Mouse (Mus musculus) hindbrain, embryonic 11.5 days (tissue): ENCODE data around the gene Polg2. TPM values are rescaled to one million over a fixed set of nuclear protein-coding genes. Genes with fewer than 3 reads are reported as not detected.
"Not testable (repeated sequence)": the region's sequence is repeated elsewhere in the genome, so short reads cannot be mapped to it uniquely, and the experiment has no call there.

Source experiments
- ATAC-seq: fragments of 200-750 bp; cut with Nextera tagmentation; 2 replicates; pipeline ENCODE4 v1.8.0; 2017; ENCODE audit warnings: mild to moderate bottlenecking, moderate TSS enrichment, moderate library complexity; ENCODE audit not compliant: low FRiP score
- DNase-seq: peaks from one replicate; pipeline ENCODE4 v3.0.0-alpha.2; 2015; ENCODE audit warnings: low spot score
- H3K27ac ChIP-seq: fragments of 300-500 bp; sonication (generic); 2 replicates; pipeline ENCODE4 v1.5.1; 2014; ENCODE audit warnings: mild to moderate bottlenecking, low read depth, low read length
- H3K27me3 ChIP-seq: fragments of 300-500 bp; sonication (generic); 2 replicates; pipeline ENCODE4 v1.6.1; 2014; ENCODE audit warnings: mild to moderate bottlenecking, low read length, moderate library complexity, mixed read lengths; ENCODE audit not compliant: control insufficient read depth, insufficient read depth
- H3K36me3 ChIP-seq: fragments of 300-500 bp; sonication (generic); 2 replicates; pipeline ENCODE4 v1.6.1; 2014; ENCODE audit warnings: mild to moderate bottlenecking, low read length, moderate library complexity, mixed read lengths; ENCODE audit not compliant: control insufficient read depth, insufficient read depth
- H3K4me1 ChIP-seq: fragments of 300-500 bp; sonication (generic); replicated peaks from 2 replicates; pipeline ENCODE4 v1.6.1; 2014; ENCODE audit warnings: low read length, mixed read lengths; ENCODE audit not compliant: control insufficient read depth, insufficient read depth
- H3K4me2 ChIP-seq: fragments of 300-500 bp; sonication (generic); replicated peaks from 2 replicates; pipeline ENCODE4 v1.6.1; 2014; ENCODE audit warnings: mild to moderate bottlenecking, low read depth, low read length
- H3K4me3 ChIP-seq: fragments of 300-500 bp; sonication (generic); 2 replicates; pipeline ENCODE4 v1.5.1; 2014; ENCODE audit warnings: low read depth, low read length
- H3K9ac ChIP-seq: fragments of 300-500 bp; sonication (generic); 2 replicates; pipeline ENCODE4 v1.6.1; 2014; ENCODE audit warnings: low read depth, low read length
- H3K9me3 ChIP-seq: fragments of 300-500 bp; sonication (generic); 2 replicates; pipeline ENCODE4 v1.6.1; 2016; ENCODE audit warnings: low read length; ENCODE audit not compliant: control insufficient read depth
- WGBS: fragments of 180-500 bp; shearing (Covaris S2); extraction: QIAGEN DNeasy Blood & Tissue Kit; methylation state at CpG from one replicate; pipeline ENCODE4 v1.1.7; 2014; 5-methylcytosine and 5-hydroxymethylcytosine counted together
- polyA plus RNA-seq: library from polyadenylated mRNA; unstranded; fragments of >200 nt; fragmentation: Nextera tagmentation; extraction: Ambion mirVana; gene quantifications from 2 replicates; pipeline ENCODE4 v1.2.1, GENCODE M21; 2014

The Polg2 gene
- polyA plus RNA-seq, 1 experiment from 2014 or later = 11.0 TPM

DNA sequence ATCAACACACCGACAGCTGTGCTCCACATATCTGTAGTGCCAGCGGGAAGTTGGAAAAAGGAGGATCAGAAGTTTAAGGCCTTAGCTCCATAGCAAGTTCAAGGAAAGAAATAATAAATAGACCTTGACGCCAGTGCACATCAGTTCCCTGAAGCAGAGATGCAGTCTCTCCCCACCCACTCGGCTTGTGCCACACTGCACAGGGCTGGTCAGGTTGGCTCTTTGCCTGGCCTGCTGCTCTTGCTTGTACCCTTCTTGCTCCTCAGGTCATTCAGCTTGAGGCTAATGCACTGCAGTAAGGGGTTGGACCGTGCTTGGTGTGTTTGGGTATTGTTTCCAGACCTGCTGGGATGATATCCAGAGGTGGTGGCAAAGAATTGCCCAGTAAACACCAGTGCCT lies 18.8 kb downstream of the Polg2 start:
- DNase-seq (no peak), ATAC-seq (no peak)
- Histone ChIP-seq H3K4me2 (no peak overlapping the region), H3K4me3 (no peak overlapping the region), H3K4me1 (no peaks in the 10 kb centered on the region), H3K27me3 (no peaks in the 10 kb centered on the region), H3K9me3 (no peaks in the 10 kb centered on the region), H3K27ac (no peak overlapping the region), H3K36me3 (no peaks in the 10 kb centered on the region), H3K9ac (no peak overlapping the region)
- 97% methylated on average over 5 of the region's 5 CpGs for WGBS

- DNase-seq = no peak
- WGBS = 93% methylated on average over 3 of the region's 3 CpGs
- H3K27me3 ChIP-seq = no peaks in the 10 kb centered on the region
- no peak overlapping the region for H3K4me3 ChIP-seq
- H3K4me1 ChIP-seq = no peaks in the 10 kb centered on the region
- H3K4me2 ChIP-seq = no peak overlapping the region
- H3K9me3 ChIP-seq = no peaks in the 10 kb centered on the region
- H3K9ac ChIP-seq = no peak overlapping the region
- ATAC-seq = no peak
- no peak overlapping the region for H3K27ac ChIP-seq
- H3K36me3 ChIP-seq = no peaks in the 10 kb centered on the region
These were observed 20.3 kb downstream of the Polg2 start for GRCm38 (mm10) chr11:106759028-106759427.

GRCm38 (mm10) chr11:106755583-106755982 lies 23.8 kb downstream of the Polg2 start:
- no peaks in the 10 kb centered on the region for H3K27me3 ChIP-seq
- no peak for ATAC-seq
- H3K4me2 ChIP-seq = no peak overlapping the region
- H3K4me3 ChIP-seq = no peak overlapping the region
- no peak overlapping the region for H3K9ac ChIP-seq
- no peaks in the 10 kb centered on the region for H3K36me3 ChIP-seq
- H3K9me3 ChIP-seq = no peaks in the 10 kb centered on the region
- DNase-seq = no peak
- 68% methylated on average over 5 of the region's 5 CpGs for whole genome bisulfite sequencing
- H3K27ac ChIP-seq = no peak overlapping the region
- H3K4me1 ChIP-seq = no peaks in the 10 kb centered on the region

DNA sequence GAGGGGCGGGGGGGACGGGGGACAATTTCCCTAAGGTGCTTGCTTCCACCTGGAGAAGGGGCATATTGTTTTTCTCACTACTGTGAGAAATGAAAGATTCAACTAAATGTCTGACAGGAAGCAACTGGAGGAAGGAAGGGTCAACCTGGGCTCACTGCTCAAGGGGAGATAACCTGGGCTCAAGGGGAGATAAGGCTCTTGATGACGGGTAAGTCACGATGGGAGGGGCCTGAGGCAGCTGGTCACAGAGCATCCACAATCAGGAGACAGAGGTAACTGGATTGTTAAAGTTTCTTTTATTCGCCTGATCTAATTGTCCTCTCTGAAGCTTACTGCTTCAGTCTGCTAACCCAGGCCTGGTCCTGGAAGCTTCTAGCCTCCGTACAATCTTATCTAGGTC lies 26.0 kb downstream of the Polg2 start:
- DNase-seq = no peak
- no peaks in the 10 kb centered on the region for H3K36me3 ChIP-seq
- no peaks in the 10 kb centered on the region for H3K4me1 ChIP-seq
- WGBS = 86% methylated on average over 6 of the region's 6 CpGs
- H3K9ac ChIP-seq = no peak overlapping the region
- H3K4me3 ChIP-seq = no peak overlapping the region
- H3K9me3 ChIP-seq = no peaks in the 10 kb centered on the region
- H3K27me3 ChIP-seq = no peaks in the 10 kb centered on the region
- H3K4me2 ChIP-seq = no peak overlapping the region
- H3K27ac ChIP-seq = no peak overlapping the region
- no peak for ATAC-seq

GRCm38 (mm10) chr11:106752103-106752502 lies 27.2 kb downstream of the Polg2 start:
- no peak overlapping the region for H3K4me2 ChIP-seq
- no peaks in the 10 kb centered on the region for H3K27me3 ChIP-seq
- no peak for ATAC-seq
- no peak overlapping the region for H3K27ac ChIP-seq
- no peak overlapping the region for H3K4me3 ChIP-seq
- H3K4me1 ChIP-seq = no peaks in the 10 kb centered on the region
- DNase-seq = no peak
- H3K9ac ChIP-seq = no peak overlapping the region
- H3K9me3 ChIP-seq = no peaks in the 10 kb centered on the region
- H3K36me3 ChIP-seq = no peaks in the 10 kb centered on the region
- 92% methylated on average over 7 of the region's 7 CpGs for WGBS

DNA sequence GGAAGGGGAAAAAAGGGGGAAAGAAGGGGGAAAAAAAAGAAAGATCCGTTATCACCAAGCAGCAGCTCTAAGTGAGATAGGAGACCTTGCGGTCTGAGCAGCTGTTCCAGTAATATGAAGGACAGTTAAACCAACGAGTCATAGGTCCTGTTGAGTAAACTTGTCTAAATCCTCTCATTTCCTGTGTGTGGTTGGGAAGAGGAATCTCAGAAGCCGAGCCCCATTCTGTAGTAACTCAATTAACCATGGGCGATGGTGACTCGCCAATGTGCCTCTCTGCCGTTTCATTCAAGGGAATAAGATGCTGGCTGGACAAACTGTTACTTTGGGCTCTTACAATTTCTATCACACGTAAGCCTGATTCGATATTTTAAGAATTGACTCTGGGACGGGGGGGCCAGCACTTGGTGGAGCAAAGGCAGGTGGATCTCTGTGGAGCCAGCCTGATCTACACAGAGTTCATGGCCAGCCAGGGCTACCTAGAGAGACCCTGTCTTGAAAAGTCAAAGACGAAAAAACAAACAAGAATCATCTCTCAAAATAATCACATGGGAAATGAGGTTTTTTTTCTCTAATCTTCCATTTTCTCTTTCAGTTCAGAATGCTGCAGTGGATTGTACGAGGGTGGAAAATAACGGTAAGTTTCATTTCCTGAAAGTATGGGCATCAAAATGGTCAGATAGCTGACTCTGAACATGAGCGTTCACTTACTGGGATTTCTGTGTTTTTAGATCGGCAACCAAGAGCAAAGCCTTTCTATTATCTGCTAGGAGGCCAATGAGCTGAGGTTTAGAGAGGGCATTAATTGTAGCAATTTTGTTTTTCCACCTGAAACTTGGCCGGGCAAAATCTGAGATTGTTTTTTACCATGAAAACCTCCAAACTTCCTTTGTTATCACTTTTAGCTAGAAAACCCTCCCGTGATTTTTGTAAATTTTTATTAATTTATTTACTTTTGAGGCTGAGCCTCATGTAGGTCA lies 28.0 kb downstream of the Polg2 start, which contains the start of gene Milr1:
Milr1 (plus strand) TSS at position 188 of the 980 bp plus-strand sequence.
- H3K9me3 ChIP-seq = no peaks in the 10 kb centered on the region
- H3K4me3 ChIP-seq = no peak within 1 kb of the TSS
- H3K4me2 ChIP-seq = no peak within 1 kb of the TSS
- WGBS = 89% methylated on average over 17 of the region's 17 CpGs
- no peak for DNase-seq
- H3K9ac ChIP-seq = no peak within 1 kb of the TSS
- no peaks in the 10 kb centered on the region for H3K4me1 ChIP-seq
- H3K27me3 ChIP-seq = no peaks in the 10 kb centered on the region
- ATAC-seq = no peak
- no peaks in the 10 kb centered on the region for H3K36me3 ChIP-seq
- H3K27ac ChIP-seq = no peak within 1 kb of the TSS

DNA sequence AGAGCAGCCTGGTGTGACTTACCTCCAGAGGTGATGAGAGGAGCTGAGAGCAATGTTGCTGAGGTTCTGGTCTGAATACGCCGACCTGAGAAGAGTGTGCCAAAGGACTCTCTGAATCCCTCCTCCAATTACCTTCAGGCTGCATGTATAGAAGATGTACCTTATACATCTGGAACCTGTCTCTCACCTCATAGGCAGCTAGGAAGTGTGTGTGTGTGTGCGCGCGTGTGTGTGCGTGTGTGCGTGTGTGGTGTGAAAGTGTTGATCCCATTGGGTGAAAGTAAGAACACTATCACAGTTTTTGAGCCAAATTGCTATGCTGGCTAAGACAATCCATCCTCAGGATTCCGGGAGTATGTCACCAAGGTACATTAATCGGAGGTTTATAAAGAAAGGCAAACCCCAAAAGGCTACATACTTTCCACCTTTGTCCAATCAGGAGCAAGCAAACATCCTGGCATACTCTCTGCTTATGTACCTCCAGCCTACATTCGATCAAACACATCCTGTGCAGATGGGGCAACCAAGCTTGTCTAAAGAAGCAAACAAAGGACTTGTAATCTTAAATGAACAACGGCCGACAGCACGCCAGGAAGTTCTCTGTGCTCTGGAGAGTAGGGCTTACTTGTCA lies 29.1 kb downstream of the Polg2 start, which contains the start of gene Pecam1:
Pecam1 (minus strand) TSS at position 508 of the 631 bp plus-strand sequence.
- no peak within 1 kb of the TSS for H3K4me3 ChIP-seq
- no peaks in the 10 kb centered on the region for H3K36me3 ChIP-seq
- no peaks in the 10 kb centered on the region for H3K4me1 ChIP-seq
- H3K9ac ChIP-seq = no peak within 1 kb of the TSS
- no peak within 1 kb of the TSS for H3K27ac ChIP-seq
- H3K9me3 ChIP-seq = no peaks in the 10 kb centered on the region
- no peaks in the 10 kb centered on the region for H3K27me3 ChIP-seq
- DNase-seq = no peak
- WGBS = 90% methylated on average over 13 of the region's 13 CpGs
- H3K4me2 ChIP-seq = no peak within 1 kb of the TSS
- no peak for ATAC-seq

- ATAC-seq, H3K36me3 ChIP-seq, H3K4me2 ChIP-seq, H3K4me1 ChIP-seq, H3K4me3 ChIP-seq, H3K9me3 ChIP-seq, H3K27ac ChIP-seq, DNase-seq, H3K27me3 ChIP-seq, H3K9ac ChIP-seq: not testable (repeated sequence)
- WGBS = 96% methylated on average over 7 of the region's 7 CpGs
These were observed 29.7 kb downstream of the Polg2 start for GRCm38 (mm10) chr11:106749557-106750120.
